Mouse (Mus musculus): ENCODE results near the gene Spsb1.

Gene Spsb1

GRCm38 (mm10) chr4:149857688-149858087 is 97.2 kb downstream of the Spsb1 start:
- no peak for DNase-seq (ENCODE audit: low read depth, low spot score)

- no peak for DNase-seq (ENCODE audit: low read depth, low spot score)
These were observed 98.7 kb downstream of the Spsb1 start for GRCm38 (mm10) chr4:149855892-149856807.

GRCm38 (mm10) chr4:149855180-149855891 is 99.5 kb downstream of the Spsb1 start:
- no peak for DNase-seq (ENCODE audit: low read depth, low spot score)

- DNase-seq (ENCODE audit: low read depth, low spot score) = no peak
These were observed 100.1 kb downstream of the Spsb1 start for GRCm38 (mm10) chr4:149854770-149855169.

GRCm38 (mm10) chr4:149854301-149854708 is 100.5 kb downstream of the Spsb1 start:
- DNase-seq (ENCODE audit: low read depth, low spot score) = no peak

- no peak for DNase-seq (ENCODE audit: low read depth, low spot score)
These were observed 101.1 kb downstream of the Spsb1 start for GRCm38 (mm10) chr4:149853698-149854284.

GRCm38 (mm10) chr4:149851554-149851953 is 103.3 kb downstream of the Spsb1 start:
- DNase-seq (ENCODE audit: low read depth, low spot score) = no peak

- no peak for DNase-seq (ENCODE audit: low read depth, low spot score)
These were observed 104.2 kb downstream of the Spsb1 start for GRCm38 (mm10) chr4:149850674-149851073.

GRCm38 (mm10) chr4:149850045-149850444 is 104.8 kb downstream of the Spsb1 start:
- no peak for DNase-seq (ENCODE audit: low read depth, low spot score)

- no peak for DNase-seq (ENCODE audit: low read depth, low spot score)
These were observed 105.8 kb downstream of the Spsb1 start for GRCm38 (mm10) chr4:149849035-149849434.

GRCm38 (mm10) chr4:149846861-149847631 is 107.8 kb downstream of the Spsb1 start:
- DNase-seq (ENCODE audit: low read depth, low spot score) = no peak
